Mouse (Mus musculus): ENCODE data around the gene Rps6ka5. TPM values are rescaled to one million over a fixed set of nuclear protein-coding genes. Genes with fewer than 3 reads are reported as not detected.

Gene Rps6ka5
- total RNA-seq, 2 experiments from 2014 or later, result 15.1 to 19.0 TPM

- peak; percentile 99 for DNase-seq
Measured at GRCm38 (mm10) chr12:100724606-100725457, 2.0 kb downstream of the Rps6ka5 start.

- DNase-seq, result no peak
Measured at GRCm38 (mm10) chr12:100724182-100724581, 2.6 kb downstream of the Rps6ka5 start.

- DNase-seq, result no peak
Measured at GRCm38 (mm10) chr12:100720801-100721200, 6.0 kb downstream of the Rps6ka5 start.

DNA sequence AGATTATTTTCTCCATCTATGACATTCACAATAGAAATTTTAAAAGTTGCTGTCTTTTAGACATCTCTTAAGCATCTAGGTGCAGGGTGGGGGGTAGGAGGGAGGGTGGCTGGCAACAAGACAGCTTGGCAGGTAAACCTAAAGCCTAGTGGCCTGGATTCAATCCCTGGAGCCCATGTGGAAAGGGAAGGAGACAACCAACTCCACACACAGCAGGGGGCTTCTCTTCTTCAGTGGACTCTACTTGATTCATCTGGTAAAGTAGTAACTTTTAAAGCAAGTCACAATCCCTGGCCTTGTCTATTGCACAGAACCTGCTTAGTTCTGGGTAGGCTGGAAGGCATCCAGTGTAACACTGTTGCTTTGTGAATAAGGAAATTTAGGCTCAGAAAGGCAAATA lies 9.3 kb downstream of the Rps6ka5 start:
- no peak for DNase-seq

DNA sequence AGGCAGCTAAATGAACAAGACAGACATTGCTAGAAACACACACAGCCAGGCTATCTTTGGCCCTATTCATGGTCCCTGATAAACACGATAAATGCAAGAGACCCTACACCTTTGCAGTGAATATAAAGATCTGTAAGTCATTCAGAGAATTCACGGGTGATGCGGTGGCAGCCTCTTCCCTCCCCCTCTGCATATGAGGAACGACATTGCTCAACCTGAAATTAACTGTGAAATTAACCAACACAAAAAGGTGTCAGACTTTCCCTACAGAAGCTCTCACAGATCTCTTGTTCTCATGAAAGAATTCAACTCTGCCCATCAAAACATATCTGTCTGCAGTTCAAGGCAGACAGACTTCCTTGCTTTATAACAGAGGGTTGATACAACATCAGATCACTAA lies 9.8 kb downstream of the Rps6ka5 start:
- no peak for DNase-seq

- no peak for DNase-seq
Measured at GRCm38 (mm10) chr12:100711819-100712218, 15.0 kb downstream of the Rps6ka5 start.

- DNase-seq, result no peak
Measured at GRCm38 (mm10) chr12:100711116-100711691, 15.6 kb downstream of the Rps6ka5 start.

DNA sequence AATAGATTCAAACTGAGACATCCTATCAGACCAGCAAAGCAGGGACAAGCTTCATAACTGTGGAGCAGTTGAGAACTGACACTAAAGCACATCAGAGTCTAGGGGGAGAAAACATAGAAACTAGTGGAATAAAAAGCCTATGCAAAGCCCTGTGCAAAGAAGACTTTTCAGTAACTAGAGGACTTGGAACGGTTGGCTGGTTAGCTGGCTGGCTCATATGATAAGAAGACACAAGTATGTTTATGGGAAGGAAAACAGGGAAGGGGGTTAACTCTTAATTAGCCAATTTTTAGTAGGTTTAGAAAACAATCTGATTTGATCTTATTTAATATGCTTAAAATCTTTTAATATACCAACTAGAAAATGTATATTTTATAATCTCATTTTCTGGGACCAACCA lies 16.4 kb downstream of the Rps6ka5 start:
- no peak for DNase-seq

GRCm38 (mm10) chr12:100707312-100707711 lies 19.5 kb downstream of the Rps6ka5 start:
- DNase-seq, result no peak

GRCm38 (mm10) chr12:100705057-100705722 lies 21.6 kb downstream of the Rps6ka5 start:
- no peak for DNase-seq

GRCm38 (mm10) chr12:100698019-100698418 lies 28.8 kb downstream of the Rps6ka5 start:
- DNase-seq, result no peak

- no peak for DNase-seq
Measured at GRCm38 (mm10) chr12:100696621-100697020, 30.2 kb downstream of the Rps6ka5 start.

- no peak for DNase-seq
Measured at GRCm38 (mm10) chr12:100695252-100695651, 31.5 kb downstream of the Rps6ka5 start.

- no peak for DNase-seq
Measured at GRCm38 (mm10) chr12:100692208-100692607, 34.6 kb downstream of the Rps6ka5 start.

GRCm38 (mm10) chr12:100690444-100690843 lies 36.3 kb downstream of the Rps6ka5 start:
- DNase-seq, result no peak

GRCm38 (mm10) chr12:100688177-100688576 lies 38.6 kb downstream of the Rps6ka5 start:
- DNase-seq, result no peak

GRCm38 (mm10) chr12:100687001-100687400 lies 39.8 kb downstream of the Rps6ka5 start:
- DNase-seq, result no peak

DNA sequence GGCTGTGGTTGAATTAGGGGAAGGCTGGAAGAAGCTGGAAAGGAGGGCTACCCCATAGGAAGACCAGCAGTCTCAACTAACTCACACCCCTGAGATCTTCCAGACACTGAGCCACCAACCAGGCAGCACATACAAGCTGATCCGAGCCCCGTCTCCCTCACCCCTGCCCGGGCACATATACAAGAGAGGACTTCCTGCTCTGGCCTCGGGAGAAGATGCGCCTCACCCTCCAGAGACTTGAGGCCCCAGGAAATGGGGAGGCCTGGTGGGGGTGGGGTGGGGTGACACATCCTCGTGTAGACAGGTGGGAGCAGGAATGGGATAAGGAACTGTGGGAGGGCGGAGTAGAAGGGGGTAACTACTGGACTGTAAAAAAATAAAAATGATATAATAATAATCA lies 45.0 kb downstream of the Rps6ka5 start:
- DNase-seq, result no peak

DNA sequence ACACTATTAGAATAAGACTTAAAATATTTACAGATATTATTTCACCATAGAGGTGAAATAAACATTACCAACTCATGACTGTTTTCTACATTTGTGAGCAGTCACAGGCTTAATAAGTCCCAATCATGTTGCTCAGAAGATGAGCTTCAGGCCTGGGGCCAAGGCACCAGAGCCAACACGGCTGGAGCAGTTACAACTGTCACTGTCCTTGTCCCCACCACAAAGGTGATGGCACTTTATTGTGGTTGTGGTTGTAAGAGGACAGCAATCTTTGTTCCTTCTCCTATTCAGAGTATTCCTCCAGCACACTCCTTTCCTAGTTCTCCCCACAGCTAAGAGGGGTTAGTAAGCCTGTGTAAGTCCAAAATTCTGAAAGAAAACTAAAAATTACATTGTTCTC lies 45.5 kb downstream of the Rps6ka5 start:
- DNase-seq, result no peak

DNA sequence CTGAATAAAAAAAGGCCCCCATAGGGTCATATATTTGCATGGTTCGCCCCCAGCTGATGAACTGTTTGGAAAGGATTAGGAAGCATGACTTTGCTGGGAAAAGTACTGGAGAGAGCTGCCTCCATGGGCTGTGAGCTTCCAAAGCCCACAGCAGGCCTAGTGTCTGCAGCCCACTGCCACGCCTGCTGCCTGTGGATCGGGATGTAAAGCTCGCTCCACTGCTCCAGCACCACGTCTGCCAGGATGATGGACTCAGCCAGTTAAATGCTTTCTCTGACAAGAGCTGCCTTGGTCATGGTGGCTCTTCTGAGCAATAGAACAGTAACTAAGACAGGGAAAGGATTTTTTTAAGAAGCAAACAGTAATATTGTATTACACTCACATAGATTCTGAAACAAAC lies 46.1 kb downstream of the Rps6ka5 start:
- no peak for DNase-seq

DNA sequence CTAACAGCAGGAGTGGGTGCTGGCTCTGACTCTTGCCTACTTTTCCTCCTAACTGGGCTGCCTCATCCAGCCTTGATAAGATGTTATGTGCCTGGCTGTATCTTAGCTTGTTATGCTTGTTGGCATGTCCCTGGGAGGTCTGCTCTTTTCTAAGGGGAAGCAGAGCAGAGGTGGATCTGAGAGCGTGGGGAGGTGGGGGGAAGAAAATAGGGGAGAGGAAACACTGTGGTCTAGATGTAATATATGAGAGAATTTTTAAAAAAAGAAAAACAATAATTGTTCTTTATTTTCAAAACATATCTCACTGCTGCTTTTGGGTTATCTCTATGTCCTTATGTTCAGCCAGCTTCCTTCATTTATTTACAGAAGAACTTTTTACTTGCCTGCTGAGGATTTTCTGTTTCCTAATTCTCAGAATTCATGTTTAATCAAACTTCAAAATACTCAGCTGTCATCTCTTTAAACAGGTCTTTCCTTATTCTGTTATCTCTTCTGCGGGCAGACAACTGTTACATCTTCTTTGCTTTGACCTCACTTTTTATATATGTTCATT lies 56.1 kb downstream of the Rps6ka5 start:
- no peak for DNase-seq

DNA sequence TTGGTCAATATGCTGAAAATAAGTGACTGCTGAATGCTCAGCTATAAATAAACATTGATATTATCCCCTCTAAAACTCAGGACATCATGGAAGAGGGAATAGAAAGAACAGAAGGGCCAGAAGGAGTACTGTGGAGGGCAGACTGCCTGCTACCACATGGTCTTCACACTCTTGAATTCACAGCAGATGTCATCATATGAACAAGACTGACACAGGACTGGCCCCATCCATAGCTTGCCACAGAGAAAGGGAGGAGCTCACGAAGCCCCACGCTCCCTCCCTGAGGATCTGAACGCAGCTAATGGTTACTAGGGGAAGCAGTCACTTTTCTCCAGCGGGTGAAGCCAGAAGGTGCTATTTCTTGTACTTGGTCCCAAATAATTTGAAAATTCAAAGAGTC lies 61.5 kb downstream of the Rps6ka5 start:
- DNase-seq, result no peak

GRCm38 (mm10) chr12:100660076-100660475 lies 66.7 kb downstream of the Rps6ka5 start:
- DNase-seq, result no peak
